Mouse (Mus musculus): ENCODE measurements at regions not wholly inside any gene's neighbourhood (a gene's known extent, or its start where the extent isn't known, plus 50 kb on each side); places are given as distances from the start of the nearest gene placed in this dataset.

DNA sequence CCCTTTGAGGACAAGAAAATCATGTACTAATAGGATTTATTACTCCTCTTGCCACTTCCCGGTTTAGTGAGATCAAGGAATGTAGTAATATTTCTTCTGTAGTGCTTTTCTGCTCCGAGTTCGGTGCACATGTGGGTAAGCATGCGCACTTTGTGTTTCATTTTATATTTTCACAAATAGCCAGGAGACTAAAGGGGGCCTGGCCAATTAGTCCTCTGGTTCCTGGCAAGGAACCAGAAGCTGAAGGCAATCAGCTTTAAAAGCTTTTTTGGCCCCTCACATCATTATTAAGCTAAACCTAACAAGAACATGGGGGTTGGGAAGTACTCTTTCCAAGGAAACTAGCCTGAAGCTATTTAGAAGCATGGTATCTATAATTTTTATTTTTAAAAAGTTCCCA lies 134.2 kb downstream of the Fzd1 start:
- 87% methylated on average over 4 of the region's 4 CpGs for WGBS
- DNase-seq: no peak
- Histone ChIP-seq H3K27ac (no peak overlapping the region), H3K4me1 (ENCODE audit: control insufficient read depth, insufficient read depth, low read length) (no peaks in the 10 kb centered on the region), H3K36me3 (ENCODE audit: control insufficient read depth, insufficient read depth, low read length) (no peaks in the 10 kb centered on the region), H3K79me2 (replicated peaks; ENCODE audit: control insufficient read depth, insufficient read depth, low read length) (no peaks in the 10 kb centered on the region), H3K27me3 (ENCODE audit: control insufficient read depth, insufficient read depth, low read length) (no peaks in the 10 kb centered on the region), H3K9ac (ENCODE audit: low read depth, low read length) (no peak overlapping the region), H3K4me3 (no peak overlapping the region)
- TF ChIP-seq EP300 (IDR thresholded peaks at IDR 0.05; ENCODE audit: insufficient read depth, low read depth, low read length): no peak
- TF ChIP-seq CTCF (IDR thresholded peaks at IDR 0.05): no peak
- no peak for TF ChIP-seq POLR2A (IDR thresholded peaks at IDR 0.05; ENCODE audit: insufficient read depth, low read depth, low read length)
- intact Hi-C loops (cut with DNase I): no loop called here

DNA sequence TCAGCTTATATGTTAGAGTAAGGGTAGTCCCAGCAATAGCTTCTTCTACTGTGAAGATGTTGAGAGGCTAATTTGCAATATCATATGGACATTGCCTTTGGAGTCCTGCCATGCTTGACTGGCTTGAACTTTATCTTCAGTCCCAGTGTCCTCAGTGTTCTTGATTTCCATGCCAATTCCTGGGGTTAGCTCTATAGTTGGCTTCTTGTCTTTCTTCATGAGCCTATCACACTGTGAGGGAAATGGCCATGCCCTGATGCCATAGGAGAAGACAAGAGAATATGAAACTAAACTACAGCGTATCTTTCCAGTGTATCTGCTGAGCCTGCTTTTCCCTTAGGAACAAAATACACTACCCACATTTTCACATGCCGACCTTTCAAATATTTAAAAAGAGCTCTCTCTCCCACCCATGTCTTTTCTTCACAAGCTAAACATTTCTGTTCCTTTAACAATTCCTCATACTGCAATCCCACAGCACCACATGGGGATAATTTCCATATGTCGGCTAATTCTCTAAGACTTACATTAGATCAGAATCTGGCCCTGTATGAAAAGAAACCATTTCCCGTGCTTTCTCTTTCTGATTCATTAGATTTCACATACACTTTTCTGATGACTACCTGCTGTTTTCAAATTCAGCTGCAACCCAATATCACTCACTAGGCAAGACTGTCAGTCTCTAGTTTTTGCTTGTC lies 137.2 kb downstream of the Fzd1 start:
- 83% methylated on average over 4 of the region's 4 CpGs for WGBS
- no peaks in the 10 kb centered on the region for H3K4me1 ChIP-seq (ENCODE audit: control insufficient read depth, insufficient read depth, low read length)
- no peak for DNase-seq
- TF ChIP-seq POLR2A (IDR thresholded peaks at IDR 0.05; ENCODE audit: insufficient read depth, low read depth, low read length) (no peak), EP300 (IDR thresholded peaks at IDR 0.05; ENCODE audit: insufficient read depth, low read depth, low read length) (no peak), CTCF (IDR thresholded peaks at IDR 0.05) (no peak)
- H3K36me3 ChIP-seq (ENCODE audit: control insufficient read depth, insufficient read depth, low read length): no peaks in the 10 kb centered on the region
- no peak overlapping the region for H3K9ac ChIP-seq (ENCODE audit: low read depth, low read length)
- no peak overlapping the region for H3K4me3 ChIP-seq
- intact Hi-C loops (cut with DNase I): no loop called here
- no peaks in the 10 kb centered on the region for H3K79me2 ChIP-seq (replicated peaks; ENCODE audit: control insufficient read depth, insufficient read depth, low read length)
- H3K27ac ChIP-seq: no peak overlapping the region
- no peaks in the 10 kb centered on the region for H3K27me3 ChIP-seq (ENCODE audit: control insufficient read depth, insufficient read depth, low read length)

GRCm38 (mm10) chr5:4615233-4615632 lies 142.6 kb downstream of the Fzd1 start:
- 86% methylated on average over 2 of the region's 2 CpGs for WGBS
- Histone ChIP-seq H3K4me3 (no peak overlapping the region), H3K79me2 (replicated peaks; ENCODE audit: control insufficient read depth, insufficient read depth, low read length) (no peaks in the 10 kb centered on the region), H3K4me1 (ENCODE audit: control insufficient read depth, insufficient read depth, low read length) (no peaks in the 10 kb centered on the region), H3K36me3 (ENCODE audit: control insufficient read depth, insufficient read depth, low read length) (no peaks in the 10 kb centered on the region), H3K27ac (no peak overlapping the region), H3K9ac (ENCODE audit: low read depth, low read length) (no peak overlapping the region), H3K27me3 (ENCODE audit: control insufficient read depth, insufficient read depth, low read length) (no peaks in the 10 kb centered on the region)
- intact Hi-C loops (cut with DNase I): no loop called here
- TF ChIP-seq CTCF (IDR thresholded peaks at IDR 0.05): no peak
- TF ChIP-seq EP300 (IDR thresholded peaks at IDR 0.05; ENCODE audit: insufficient read depth, low read depth, low read length): no peak
- TF ChIP-seq POLR2A (IDR thresholded peaks at IDR 0.05; ENCODE audit: insufficient read depth, low read depth, low read length): no peak
- no peak for DNase-seq

- no peak for TF ChIP-seq POLR2A (IDR thresholded peaks at IDR 0.05; ENCODE audit: insufficient read depth, low read depth, low read length)
- TF ChIP-seq CTCF (IDR thresholded peaks at IDR 0.05): no peak
- TF ChIP-seq EP300 (IDR thresholded peaks at IDR 0.05; ENCODE audit: insufficient read depth, low read depth, low read length): no peak
- Histone ChIP-seq H3K27me3 (ENCODE audit: control insufficient read depth, insufficient read depth, low read length) (no peaks in the 10 kb centered on the region), H3K36me3 (ENCODE audit: control insufficient read depth, insufficient read depth, low read length) (no peaks in the 10 kb centered on the region), H3K4me3 (no peak overlapping the region), H3K27ac (no peak overlapping the region), H3K9ac (ENCODE audit: low read depth, low read length) (no peak overlapping the region), H3K79me2 (replicated peaks; ENCODE audit: control insufficient read depth, insufficient read depth, low read length) (no peaks in the 10 kb centered on the region), H3K4me1 (ENCODE audit: control insufficient read depth, insufficient read depth, low read length) (no peaks in the 10 kb centered on the region; the same call in 1 of the 2 replicates)
- 87% methylated on average over 3 of the region's 3 CpGs for WGBS
- intact Hi-C loops (cut with DNase I): no loop called here
- no peak for DNase-seq
Measured at GRCm38 (mm10) chr5:4597471-4597870, 160.4 kb downstream of the Fzd1 start.

DNA sequence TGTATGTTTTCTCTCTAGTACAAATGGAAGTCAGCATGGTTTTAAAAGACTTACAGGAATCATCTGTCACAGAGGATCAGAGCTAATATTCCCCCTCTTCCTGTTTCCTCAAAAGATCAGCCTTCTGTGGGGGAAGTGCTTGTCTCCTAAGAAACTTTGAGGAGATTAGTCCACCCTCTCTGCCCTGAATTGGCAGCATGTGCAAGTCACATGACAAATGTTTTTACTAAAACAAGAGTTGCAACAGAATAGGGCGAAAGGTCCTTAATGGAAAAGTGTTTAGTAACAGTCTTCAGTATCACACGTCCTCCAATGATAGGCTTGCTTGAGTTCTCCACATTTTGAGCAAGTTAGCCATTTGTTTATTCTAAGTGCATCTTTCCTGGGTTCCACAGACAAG lies 162.8 kb downstream of the Fzd1 start:
- peak in 1 of 2 experiments; percentile 17 for DNase-seq

DNA sequence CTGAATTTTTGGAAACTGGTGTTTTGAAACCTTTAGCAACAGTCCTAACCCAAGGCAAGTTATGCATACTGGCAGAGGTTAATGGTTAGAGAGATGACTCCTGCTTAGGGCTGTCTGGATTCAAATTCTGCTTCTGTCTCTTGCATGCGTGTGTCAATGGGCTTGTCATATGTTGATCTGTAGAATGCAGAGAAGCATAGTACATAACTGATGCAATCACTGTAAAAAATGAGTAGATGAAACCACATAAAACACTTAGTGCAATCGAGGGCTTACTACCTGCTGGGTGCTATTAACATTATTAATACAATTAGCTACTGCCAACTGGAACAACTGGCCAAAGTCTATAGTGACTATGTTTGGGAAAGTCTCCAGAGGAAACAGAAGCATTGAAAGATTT lies 163.3 kb downstream of the Fzd1 start:
- no peak overlapping the region for H3K9ac ChIP-seq (ENCODE audit: low read depth, low read length)
- 75% methylated on average over 2 of the region's 2 CpGs for WGBS

More for the DNA sequence above, 162.8 kb downstream of the Fzd1 start:
- 33% methylated on average over 2 of the region's 2 CpGs for WGBS
- no peaks in the 10 kb centered on the region for H3K79me2 ChIP-seq (replicated peaks; ENCODE audit: control insufficient read depth, insufficient read depth, low read length)
- no peak overlapping the region for H3K4me3 ChIP-seq
- H3K36me3 ChIP-seq (ENCODE audit: control insufficient read depth, insufficient read depth, low read length): no peaks in the 10 kb centered on the region
- no peak overlapping the region for H3K9ac ChIP-seq (ENCODE audit: low read depth, low read length)
- no peak overlapping the region for H3K27ac ChIP-seq
- intact Hi-C loops (cut with DNase I): no loop called here
- H3K27me3 ChIP-seq (ENCODE audit: control insufficient read depth, insufficient read depth, low read length): no peaks in the 10 kb centered on the region
- TF ChIP-seq CTCF (IDR thresholded peaks at IDR 0.05): no peak
- TF ChIP-seq POLR2A (IDR thresholded peaks at IDR 0.05; ENCODE audit: insufficient read depth, low read depth, low read length): no peak
- TF ChIP-seq EP300 (IDR thresholded peaks at IDR 0.05; ENCODE audit: insufficient read depth, low read depth, low read length): no peak
- H3K4me1 ChIP-seq (ENCODE audit: control insufficient read depth, insufficient read depth, low read length): no peaks in the 10 kb centered on the region; the same call in 1 of the 2 replicates

More for the DNA sequence above, 163.3 kb downstream of the Fzd1 start:
- intact Hi-C loops (cut with DNase I): no loop called here
- H3K27me3 ChIP-seq (ENCODE audit: control insufficient read depth, insufficient read depth, low read length): no peaks in the 10 kb centered on the region
- no peak overlapping the region for H3K4me3 ChIP-seq
- H3K27ac ChIP-seq: no peak overlapping the region
- no peaks in the 10 kb centered on the region; the same call in 1 of the 2 replicates for H3K4me1 ChIP-seq (ENCODE audit: control insufficient read depth, insufficient read depth, low read length)
- TF ChIP-seq CTCF (IDR thresholded peaks at IDR 0.05): no peak
- no peak for TF ChIP-seq EP300 (IDR thresholded peaks at IDR 0.05; ENCODE audit: insufficient read depth, low read depth, low read length)
- no peak for TF ChIP-seq POLR2A (IDR thresholded peaks at IDR 0.05; ENCODE audit: insufficient read depth, low read depth, low read length)
- no peak for DNase-seq
- no peaks in the 10 kb centered on the region for H3K79me2 ChIP-seq (replicated peaks; ENCODE audit: control insufficient read depth, insufficient read depth, low read length)
- no peaks in the 10 kb centered on the region for H3K36me3 ChIP-seq (ENCODE audit: control insufficient read depth, insufficient read depth, low read length)
